Mouse (Mus musculus) ES-Bruce4 (cell line): ENCODE data around the gene Prrt3.

Experiments
- CTCF ChIP-seq: IDR thresholded peaks from one replicate; pipeline ENCODE4 v1.8.1; 2011; ENCODE audit warnings: low read depth, low read length
- POLR2A ChIP-seq: IDR thresholded peaks from one replicate; pipeline ENCODE4 v1.8.1; 2011; ENCODE audit warnings: low read length; ENCODE audit not compliant: insufficient read depth

- TF ChIP-seq POLR2A (no peak), CTCF (no peak)
Measured at GRCm38 (mm10) chr6:113492101-113492864, 9.4 kb downstream of the Prrt3 start.
